Mouse (Mus musculus) liver, adult 2 months (tissue): ENCODE results near the gene Tnik.

Source experiments
- CTCF ChIP-seq: fragments of 200-500 bp; IDR thresholded peaks from 2 replicates; pipeline ENCODE4 v1.5.1; 2011; ENCODE audit warnings: low read depth, low read length, control low read depth
- POLR2A ChIP-seq: fragments of 200-500 bp; IDR thresholded peaks from 2 replicates; pipeline ENCODE4 v1.6.1; 2011; ENCODE audit warnings: low read length, control low read depth; ENCODE audit not compliant: insufficient read depth; ENCODE audit errors: extremely low read depth

DNA sequence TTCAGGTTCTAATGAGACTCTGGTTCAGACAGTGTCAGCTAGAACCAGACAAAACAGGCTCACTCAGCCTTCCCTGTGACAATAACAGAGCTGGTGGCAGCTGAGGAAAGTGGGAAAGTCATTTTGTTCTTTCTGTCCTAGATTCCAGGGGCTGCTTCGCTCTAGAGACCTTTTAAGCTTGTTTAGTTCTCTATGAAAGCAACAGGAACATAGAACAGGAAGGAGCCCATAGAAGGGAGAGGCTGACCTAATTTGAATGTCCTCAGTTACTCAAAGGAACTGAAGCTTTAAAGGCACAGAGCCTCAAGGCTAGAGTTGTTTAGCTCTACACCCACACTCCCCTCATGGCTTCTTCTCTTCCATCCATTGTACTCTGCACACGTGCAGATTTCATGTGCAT is 142.4 kb downstream of the Tnik start:
- TF ChIP-seq POLR2A: no peak
- no peak for TF ChIP-seq CTCF
